Mouse (Mus musculus) layer of hippocampus, adult 18-20 months (tissue): ENCODE results near the gene Rcbtb2. TPM values are rescaled to one million over a fixed set of nuclear protein-coding genes. Genes with fewer than 3 reads are reported as not detected.
"Not testable (repeated sequence)": the region's sequence is repeated elsewhere in the genome, so short reads cannot be mapped to it uniquely, and the experiment has no call there.

Experiments used
- DNase-seq, 2 experiments: peaks; one replicate each; pipeline ENCODE4 v3.0.0; 2022; ENCODE audit warnings: low spot score in 2 of 2
- long read RNA-seq: library from polyadenylated mRNA; stranded (forward); transcript quantifications from one replicate; pipeline ENCODE4 v2.0.0, GENCODE M21; 2021
- total RNA-seq, 2 experiments: library from RNA; stranded (reverse); gene quantifications; 2 replicates each; pipeline ENCODE4 v1.2.3; 2021

Rcbtb2 gene
- total RNA-seq = 10 to 100 TPM; 24.5 to 31.7 TPM
- long read RNA-seq, transcript Rcbtb2-202 (15 exons, 2,176 nt) = major isoform, 5 of 42 reads
- long read RNA-seq, partial matches to known transcripts = 4 of 42 reads
- long read RNA-seq, other reads (novel, unspliced or antisense) = 29 of 42 reads

DNA sequence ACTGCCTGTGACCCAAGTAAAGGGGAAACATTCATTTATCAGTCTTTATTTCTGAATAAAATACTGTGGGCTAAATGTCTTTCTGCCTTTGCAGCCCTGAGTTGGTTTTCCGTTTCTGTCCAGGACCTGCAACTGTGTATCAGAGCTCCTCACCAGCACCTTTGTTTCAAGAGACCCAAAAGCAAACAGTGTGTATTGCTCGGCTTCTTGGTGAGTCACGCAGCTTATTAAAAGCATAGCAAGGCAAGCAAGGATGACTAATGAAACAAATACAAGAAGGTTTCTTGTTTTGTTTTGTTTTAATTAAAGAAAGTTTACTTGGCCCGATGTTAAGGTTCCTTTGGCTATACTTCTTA is at the start of gene Rcbtb2:
TSS of gene Rcbtb2 (plus strand) at position 115 of the 356 bp plus-strand sequence.
- no peak for DNase-seq

DNA sequence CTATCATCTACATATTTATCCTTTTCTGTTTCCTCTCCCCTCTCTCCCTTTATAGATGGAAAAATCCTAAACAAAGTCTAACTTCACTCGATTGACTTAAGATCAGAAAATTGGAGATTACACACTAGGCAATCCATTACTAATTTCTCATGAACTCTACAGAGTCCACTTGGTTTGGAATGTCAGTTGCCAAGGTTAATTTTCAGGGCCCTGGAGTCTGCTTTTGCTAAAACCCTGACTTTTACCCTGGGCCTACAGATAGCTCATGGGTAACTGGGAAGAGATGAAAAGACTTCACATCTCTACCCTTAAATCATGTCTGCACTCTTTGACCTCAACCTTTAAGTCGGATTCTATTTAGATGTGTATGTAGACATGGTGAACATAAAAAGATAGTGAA is 39.3 kb upstream of the Rcbtb2 start:
- no peak for DNase-seq

DNA sequence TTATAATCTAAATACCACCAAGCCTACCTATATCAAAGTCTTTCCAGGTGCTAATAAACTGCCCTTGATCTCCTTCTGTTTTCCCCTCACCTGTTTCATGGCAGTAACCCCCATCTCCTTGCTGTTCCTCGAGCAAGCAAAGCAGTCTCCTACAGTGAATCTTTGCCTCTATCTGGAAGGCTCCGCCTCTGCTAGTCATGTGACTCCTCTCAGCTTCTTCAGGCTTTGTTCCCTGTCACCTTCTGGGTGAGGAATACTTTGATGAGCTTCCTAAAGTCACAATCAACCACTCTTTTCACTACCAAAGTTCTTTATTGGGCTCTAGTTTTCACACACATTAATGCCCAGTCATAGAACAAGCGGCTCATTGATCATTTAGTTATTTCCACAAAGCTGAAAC is 36.4 kb upstream of the Rcbtb2 start:
- no peak for DNase-seq

DNA sequence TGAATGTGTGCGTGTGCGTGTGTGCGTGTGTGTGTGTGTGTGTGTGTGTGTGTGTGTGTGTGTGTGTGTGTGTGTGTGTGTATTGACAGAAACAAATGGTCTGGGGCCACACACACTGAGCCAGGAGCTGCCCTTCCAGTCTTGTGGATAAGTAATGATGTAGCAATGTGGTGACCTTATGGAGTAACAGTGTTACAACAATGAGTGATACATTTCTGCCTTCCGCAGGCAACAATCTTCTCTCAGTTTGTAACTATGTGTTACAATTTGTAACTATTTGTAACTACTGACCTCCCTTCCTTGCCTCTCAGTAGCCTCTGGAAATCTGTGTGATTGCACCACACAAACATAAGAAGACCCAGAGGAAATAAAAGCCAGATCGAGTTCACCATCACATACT is 35.6 kb upstream of the Rcbtb2 start:
- DNase-seq = no peak

DNA sequence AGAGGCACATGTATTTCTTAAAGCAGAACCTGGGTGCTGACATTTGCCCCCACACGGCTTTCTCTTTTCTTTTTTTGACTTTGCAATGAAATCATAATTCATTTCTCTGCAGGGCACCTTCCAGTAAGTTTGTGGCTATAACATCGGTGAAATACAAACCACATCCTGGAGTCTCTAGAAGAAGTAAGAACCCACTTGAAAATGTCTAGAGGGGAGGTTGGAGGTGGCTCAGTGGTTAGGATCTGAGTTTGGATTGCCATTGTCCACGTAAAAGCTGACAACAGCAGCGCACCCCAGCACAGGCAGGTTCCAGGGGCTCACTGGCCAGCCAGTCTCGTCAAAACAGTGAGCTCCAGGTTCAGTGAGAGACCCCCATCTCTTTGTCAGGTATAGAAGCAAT is 35.1 kb upstream of the Rcbtb2 start:
- DNase-seq = no peak

DNA sequence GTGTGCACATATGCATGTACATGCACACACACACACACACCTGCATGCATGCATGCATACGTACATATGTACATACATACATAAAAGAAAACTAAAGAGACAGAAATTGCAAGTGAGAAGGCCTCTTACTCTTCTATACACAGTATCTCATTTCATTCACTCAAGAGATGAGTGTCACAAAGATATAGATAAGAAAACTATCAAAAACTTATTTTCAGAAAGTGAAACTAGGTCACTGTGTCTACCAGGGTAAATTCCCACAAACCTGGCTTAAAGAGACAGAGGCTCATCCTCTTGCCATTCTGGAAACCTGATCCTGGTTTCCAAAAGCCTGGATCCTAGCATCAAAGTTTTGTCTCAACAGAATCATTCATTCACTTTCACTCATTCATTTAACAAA is 34.6 kb upstream of the Rcbtb2 start:
- no peak for DNase-seq

DNA sequence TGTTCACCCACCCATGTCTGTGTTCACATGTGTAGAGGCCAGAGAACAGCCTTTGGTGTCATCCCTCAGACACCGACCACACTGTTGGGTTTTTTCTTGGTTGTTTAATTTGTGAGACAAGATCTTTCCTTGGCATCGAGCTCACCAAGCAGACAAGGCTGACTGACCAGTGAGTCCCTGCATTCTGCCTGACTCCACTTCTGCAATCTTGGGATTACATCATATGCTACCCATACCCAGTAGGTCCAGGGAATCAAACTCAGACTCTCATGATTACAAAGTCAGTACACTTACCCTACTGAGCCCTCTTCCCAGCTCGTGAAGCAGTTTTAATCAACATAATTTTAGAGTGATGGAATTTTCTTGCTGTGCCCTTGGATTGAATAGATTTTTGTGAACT is 30.0 kb upstream of the Rcbtb2 start:
- DNase-seq = no peak

DNA sequence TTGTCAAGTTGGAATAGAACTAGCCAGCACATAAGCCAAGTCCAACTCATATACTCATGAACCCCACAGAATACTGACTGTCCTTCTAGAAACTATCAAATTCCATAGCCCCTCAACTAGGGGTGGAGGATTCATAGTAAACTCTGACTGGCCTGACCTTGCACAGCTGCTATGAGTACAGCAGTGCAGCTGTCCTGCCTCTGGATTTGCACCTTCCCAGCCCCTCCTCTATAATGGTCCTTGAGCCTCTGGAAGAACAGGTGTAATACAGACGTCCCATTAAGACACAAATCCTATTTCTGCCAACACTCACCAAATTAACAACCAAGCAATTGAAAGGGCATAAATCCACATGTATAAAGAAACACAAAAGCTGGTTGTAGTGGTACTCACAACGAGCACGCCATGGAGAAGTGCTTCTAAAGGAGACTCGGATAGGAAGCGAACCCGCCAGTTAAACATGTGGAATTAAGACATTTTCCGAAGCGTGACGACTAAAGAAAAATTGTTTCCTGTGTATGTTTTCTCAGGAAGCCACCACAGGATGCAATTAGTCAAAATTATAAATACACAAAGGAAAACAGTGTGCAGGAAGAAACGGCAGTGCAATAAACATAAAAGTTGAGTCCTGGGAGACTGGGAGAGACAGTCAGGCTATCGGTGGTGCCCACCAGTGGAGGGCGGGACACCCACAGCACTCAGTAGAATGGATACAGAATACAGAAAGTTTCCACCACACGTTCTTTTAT is 27.9 kb upstream of the Rcbtb2 start:
- DNase-seq = no peak

DNA sequence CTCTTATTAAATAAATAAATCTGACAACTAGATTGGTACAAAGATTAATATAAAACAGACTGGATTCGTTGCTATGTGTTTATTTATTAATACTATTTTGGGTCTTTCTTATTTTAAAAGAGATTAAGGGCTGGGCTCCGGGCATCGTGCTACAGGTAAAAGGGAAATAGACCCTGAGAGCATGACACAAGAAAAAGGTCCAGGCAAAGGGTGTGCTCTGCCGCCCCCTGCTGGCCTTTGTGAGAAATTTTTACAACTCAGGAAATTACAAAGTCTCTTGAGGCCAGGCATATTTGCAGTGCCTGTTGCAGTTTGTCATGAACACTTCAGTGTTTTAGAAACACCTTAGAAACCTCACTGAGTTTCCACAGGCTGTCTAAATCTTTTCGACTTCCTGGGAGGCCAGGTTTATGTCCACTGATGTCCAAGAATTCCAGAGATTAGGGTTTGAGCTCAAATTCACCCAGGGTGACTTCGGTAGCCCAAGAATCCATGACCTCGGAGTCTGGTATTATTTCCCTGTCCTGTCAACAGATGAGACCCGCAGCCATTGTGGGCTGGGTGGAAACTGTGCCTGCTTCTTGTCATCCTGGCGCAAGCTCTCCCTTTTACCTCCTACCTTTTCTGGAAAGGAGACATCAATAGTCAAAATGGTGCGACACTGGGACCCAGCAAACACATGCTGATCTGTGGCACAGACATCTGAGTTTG is 24.0 kb upstream of the Rcbtb2 start:
- DNase-seq = peak in 1 of 2 experiments; percentile 47

DNA sequence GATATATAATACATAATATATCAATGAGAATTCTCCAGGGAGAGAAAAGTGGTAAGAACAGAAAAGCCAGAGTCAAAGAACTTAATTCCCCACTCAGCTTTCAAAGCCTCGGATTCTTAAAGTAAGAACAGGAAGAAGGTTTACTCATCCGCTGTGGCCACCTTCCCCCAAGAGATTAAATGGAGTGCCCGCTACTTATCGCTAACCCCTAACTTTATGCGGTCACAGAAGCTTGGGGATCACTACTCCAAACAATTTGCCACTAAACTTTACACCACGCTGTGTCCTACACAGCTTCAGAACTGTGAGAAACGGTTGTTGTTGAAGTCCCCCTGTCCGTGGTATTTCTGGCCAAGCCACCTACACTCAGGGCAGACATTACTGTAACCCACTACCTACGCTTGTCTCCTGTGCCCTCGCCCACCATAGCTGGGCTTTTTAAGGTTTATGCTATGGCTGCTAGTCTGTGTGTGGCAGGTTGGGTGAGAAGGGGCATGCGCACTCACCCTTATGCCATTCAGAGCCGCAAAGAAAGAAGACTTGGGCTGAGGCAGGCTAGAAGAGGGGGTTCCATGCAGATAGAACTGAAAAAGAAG is 20.5 kb upstream of the Rcbtb2 start:
- no peak for DNase-seq

DNA sequence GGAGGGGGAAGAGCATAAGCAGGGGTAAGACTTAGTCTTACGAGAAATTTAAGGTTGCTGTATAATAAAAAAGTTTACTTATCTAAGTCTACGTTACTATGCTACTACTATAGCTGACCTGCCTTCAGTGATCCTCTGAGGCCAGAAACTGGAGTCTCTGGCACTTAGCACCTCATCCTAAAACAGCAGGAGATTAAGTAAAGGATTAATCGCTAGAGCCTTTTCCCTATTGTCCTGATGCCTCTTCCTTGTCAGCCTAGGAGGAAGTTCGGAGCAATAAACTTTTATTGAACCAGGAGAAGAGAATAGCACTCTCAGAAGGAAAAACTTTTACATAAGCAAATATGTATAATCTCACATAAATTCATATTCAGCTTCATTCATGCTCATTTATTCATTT is 19.9 kb upstream of the Rcbtb2 start:
- DNase-seq = not testable (repeated sequence)

DNA sequence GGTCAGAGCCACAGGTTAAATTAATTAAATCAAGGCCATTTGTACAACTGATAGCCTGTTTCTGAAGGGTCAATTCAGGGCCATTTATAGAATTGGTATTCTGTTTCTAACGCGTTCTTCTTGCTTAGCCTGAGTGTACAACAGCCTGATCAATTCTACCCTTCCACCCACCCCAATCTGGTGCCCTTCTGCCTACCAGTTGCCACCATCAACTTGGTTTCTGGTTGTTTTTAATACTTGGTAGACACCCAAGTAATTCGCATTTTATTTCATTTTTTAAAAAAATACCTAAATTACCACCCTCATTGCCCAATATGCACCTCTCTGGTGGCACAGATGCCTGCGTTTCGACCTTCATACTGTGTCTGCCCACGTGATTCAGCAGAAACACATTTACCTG is 17.9 kb upstream of the Rcbtb2 start:
- DNase-seq = peak in 1 of 2 experiments; percentile 67

DNA sequence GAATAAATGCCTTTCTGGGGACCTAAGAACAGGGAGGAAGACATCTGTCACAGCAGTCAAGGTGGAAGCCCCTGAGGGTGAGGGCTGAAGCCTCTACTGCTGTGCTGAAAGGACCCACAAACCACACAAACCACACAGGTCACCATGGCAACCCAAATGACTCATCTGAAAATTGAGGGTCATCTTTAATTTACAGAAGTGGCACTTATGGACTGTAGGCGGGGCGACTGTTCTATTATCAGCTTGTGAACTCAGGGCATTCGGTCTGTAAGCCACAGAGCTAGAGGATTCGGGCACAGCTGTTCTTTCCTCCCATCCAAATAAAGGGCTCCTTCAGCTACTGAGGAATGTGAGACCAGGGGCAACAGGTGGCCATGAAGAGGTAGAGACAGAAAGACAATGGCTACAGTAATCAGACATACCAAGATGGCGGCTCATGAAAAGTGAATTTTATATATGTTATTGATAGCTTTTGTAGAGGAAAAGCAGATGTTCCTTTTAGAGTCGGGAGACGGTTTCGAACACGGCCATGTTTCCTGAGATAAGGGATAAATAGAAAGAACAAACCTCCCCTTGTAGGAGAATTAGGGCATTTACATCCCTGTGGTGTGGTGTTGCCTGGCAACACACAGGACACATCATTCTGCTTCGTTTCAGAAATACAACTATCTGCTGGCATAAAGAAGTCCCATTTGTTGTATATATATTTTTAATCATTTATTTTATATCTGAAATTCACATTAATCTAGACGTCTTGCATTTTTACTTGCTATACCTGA is 17.2 kb upstream of the Rcbtb2 start:
- peak in 1 of 2 experiments; percentile 7 for DNase-seq

DNA sequence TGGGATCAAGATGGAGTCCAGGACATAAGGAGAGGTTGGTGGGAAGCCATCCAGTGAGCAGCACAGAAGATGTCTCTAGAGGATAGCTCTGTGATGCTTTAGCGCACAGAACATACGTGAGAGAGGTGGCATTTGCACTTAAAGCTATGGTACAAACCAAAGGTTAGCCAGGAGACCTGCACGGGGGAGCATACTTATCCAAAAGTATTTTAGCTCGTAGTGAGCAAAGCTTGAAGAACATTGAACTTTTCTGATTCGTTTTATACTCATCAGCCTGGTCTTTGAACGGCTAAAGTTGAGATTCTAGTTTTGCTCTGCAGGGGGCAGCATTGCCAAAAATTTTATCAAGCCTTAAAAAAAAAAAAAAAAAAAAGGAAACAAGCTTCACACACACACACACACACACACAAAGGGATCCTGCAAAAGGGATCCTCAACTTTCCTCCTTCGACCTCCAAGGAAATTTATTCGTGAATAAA is 16.6 kb upstream of the Rcbtb2 start:
- DNase-seq = peak in 1 of 2 experiments; percentile 69

DNA sequence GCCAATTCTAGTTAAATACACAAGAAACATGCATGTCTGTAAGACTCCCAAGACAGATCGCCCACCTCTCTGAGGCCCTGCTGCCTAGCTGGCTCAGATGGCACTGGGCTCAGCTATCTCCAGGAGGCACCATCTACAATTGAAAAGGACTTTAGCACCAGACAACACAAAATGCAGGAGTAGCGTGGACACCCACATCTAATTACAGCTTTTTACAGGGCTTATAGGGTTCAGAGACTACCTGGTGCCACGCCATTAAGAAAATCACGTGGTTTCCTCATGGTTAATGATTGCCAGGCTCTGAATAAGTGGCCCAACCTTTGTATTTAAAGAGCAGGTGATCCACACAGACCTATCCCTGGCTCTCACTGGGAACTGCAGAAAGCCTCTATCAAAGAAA is 15.9 kb upstream of the Rcbtb2 start:
- peak in 1 of 2 experiments; percentile 8 for DNase-seq

DNA sequence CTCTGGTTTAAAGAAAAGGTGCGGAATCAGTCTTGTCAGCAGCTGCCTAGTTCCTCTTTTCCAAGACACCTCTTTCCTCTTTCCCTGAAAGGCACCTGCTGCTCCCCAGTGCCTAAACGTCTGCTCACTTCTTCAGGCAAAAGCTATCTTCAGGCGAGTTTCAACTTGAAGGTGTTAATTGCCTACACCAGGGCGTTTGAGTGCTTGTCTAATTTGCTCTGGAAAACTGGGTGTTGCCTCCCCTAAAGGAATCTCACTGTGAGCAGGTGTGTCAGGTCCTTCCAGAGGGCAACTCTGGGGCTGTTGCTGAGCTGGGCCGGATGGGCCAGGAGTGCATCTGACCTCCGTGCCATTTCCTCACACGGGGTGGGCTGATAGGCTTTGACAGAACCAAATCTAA is 15.5 kb upstream of the Rcbtb2 start:
- DNase-seq = no peak

DNA sequence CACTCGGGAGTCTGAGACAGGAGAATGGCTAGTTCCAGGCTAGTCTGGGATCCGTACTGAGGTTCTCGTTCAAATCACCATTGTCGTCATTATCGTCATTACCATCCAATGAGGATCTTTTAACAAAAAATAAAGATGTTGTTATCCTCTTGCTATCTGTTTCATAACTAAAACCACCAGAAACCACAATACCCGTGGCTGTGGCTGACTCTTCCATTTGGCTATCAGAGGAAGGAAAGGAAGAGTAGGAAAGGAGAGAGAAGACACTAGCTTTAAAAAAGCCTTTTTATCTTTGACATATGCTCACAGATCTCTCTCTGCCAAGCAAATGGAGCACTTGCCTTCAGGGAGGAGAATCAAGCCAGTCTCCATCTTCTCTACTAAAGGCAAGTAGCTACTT is 14.9 kb upstream of the Rcbtb2 start:
- no peak for DNase-seq

DNA sequence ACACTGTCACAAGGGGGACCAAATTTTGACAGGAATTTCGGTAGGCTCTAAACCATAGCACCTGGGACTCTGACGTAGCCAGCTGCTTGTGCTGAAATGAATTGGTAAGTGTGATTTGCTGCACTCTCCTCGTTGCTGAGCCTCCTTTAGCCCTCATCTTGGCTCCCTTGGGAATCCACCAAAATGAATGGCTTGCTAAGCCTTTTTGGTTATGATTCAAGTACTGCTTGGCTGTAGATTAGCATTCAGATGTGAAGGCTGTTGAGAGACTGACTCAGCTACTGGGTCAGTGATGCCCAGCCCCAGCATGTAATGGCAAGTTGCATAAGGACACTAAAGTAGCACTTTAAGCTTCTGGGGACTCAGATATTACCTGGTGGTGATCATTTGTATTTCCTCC is 12.2 kb upstream of the Rcbtb2 start:
- no peak for DNase-seq

DNA sequence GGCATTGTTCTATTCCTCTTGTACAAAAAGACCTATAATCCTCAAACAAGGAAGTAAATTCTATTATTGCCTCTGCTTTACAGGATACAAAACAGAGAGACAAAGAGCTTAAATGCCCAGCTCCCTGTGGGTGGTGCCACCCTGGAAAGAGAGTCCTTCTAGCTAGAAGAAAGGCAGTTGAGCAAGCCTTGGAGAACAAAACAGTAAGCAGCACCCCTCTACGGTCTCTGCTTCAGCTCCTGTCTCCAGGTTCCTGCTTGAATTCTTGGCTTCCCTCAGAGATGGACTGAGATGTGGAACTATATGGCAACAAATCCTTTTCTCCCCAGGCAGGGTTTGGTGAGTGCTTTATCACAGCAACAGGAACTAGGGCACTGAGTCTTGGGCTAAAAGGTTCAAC is 11.7 kb upstream of the Rcbtb2 start:
- DNase-seq = no peak

DNA sequence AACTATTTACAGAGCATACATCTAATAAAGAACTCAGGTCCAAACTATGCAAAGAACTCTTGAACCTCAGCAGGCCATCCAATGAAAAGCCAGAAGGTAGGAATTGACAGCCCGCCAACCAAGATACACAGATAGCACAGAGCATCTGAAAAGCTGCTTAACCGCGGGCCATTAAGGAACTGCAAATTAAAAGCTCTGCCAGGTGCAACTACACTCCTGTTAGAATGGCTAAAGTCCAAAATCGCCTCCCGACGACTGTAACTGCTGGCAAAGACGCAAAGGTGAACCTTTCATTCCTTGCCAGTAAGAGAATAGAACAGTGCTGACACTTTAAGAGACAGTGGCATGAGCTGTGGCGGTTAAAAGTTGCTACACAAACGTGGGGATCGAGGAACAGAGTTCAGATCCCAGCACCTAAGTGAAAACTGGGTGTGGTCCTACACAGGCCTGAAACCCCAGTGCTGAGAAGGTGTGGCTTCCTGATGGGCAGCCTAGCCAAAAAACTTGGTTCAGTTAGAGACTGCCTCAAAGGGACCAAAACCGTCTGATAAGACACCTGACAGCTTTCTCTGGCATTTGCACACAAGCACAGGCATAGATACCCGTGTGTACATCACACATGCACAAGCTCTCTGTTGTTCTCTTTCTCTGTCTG is 10.5 kb upstream of the Rcbtb2 start:
- DNase-seq = no peak

DNA sequence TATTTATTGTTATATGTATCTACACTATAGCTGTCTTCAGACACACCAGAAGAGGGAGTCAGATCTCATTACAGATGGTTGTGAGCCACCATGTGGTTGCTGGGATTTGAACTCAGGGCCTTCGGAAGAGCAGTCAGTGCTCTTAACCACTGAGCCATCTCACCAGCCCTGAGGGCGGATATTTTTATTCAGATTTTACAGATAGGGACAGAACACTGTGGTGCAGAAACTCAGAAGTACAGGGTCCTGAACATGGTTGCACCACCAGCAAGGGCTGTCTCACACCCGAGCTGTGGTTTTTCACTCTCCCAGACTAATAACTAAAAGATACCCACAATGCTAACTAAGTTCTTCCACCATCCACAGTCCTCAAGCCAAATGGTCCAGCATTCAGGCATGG is 7.9 kb upstream of the Rcbtb2 start:
- not testable (repeated sequence) for DNase-seq
